Mouse (Mus musculus): ENCODE measurements around the gene Cers6. TPM values are rescaled to one million over a fixed set of nuclear protein-coding genes. Genes with fewer than 3 reads are reported as not detected.

The Cers6 gene
- polyA plus RNA-seq, 1 experiment from 2014 or later: 82.3 TPM

- no peak overlapping the region for H3K4me2 ChIP-seq (ENCODE audit: low read depth, low read length)
- H3K27ac ChIP-seq (ENCODE audit: low read depth, low read length): no peak overlapping the region
- no peaks in the 10 kb centered on the region for H3K9me3 ChIP-seq (ENCODE audit: control insufficient read depth, low read length)
- H3K27me3 ChIP-seq (ENCODE audit: control insufficient read depth, insufficient read depth, low read length): no peaks in the 10 kb centered on the region
- H3K4me1 ChIP-seq (ENCODE audit: control insufficient read depth, insufficient read depth, low read length): no peaks in the 10 kb centered on the region
- 85% methylated on average over 5 of the region's 5 CpGs for WGBS
- no peak overlapping the region for H3K4me3 ChIP-seq (ENCODE audit: low read depth, low read length)
- no peak overlapping the region for H3K9ac ChIP-seq (replicated peaks; ENCODE audit: low read depth, low read length)
- ATAC-seq (ENCODE audit: low read depth): no peak
- no peaks in the 10 kb centered on the region for H3K36me3 ChIP-seq (ENCODE audit: control insufficient read depth, insufficient read depth, low read length)
These were observed 248.0 kb downstream of the Cers6 start for GRCm38 (mm10) chr2:69109246-69109645.

DNA sequence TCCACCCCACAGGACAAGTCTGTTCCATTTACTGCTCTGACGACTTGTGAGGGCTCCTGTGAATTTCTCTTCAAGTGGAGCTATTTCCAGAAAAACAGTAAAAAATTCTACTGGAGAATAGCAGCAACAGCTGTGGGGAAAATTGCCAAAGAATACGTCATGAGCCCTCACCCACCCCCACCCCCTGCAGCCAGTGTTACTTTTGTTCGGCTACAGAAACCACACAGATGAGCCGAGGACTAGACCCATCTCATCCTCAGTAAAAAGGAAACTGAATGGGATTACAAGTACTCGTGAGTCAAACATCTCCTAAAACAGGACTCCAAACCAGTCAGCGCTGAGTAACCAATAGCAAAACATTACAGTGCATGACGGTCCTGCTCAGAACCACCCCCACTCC lies 248.5 kb downstream of the Cers6 start:
- Histone ChIP-seq H3K4me3 (ENCODE audit: low read depth, low read length) (no peak overlapping the region), H3K9ac (replicated peaks; ENCODE audit: low read depth, low read length) (no peak overlapping the region), H3K36me3 (ENCODE audit: control insufficient read depth, insufficient read depth, low read length) (no peaks in the 10 kb centered on the region), H3K4me1 (ENCODE audit: control insufficient read depth, insufficient read depth, low read length) (no peaks in the 10 kb centered on the region), H3K9me3 (ENCODE audit: control insufficient read depth, low read length) (no peaks in the 10 kb centered on the region), H3K27me3 (ENCODE audit: control insufficient read depth, insufficient read depth, low read length) (no peaks in the 10 kb centered on the region), H3K4me2 (ENCODE audit: low read depth, low read length) (no peak overlapping the region), H3K27ac (ENCODE audit: low read depth, low read length) (no peak overlapping the region)
- ATAC-seq (ENCODE audit: low read depth): no peak
- WGBS: 50% methylated on average over 7 of the region's 7 CpGs

DNA sequence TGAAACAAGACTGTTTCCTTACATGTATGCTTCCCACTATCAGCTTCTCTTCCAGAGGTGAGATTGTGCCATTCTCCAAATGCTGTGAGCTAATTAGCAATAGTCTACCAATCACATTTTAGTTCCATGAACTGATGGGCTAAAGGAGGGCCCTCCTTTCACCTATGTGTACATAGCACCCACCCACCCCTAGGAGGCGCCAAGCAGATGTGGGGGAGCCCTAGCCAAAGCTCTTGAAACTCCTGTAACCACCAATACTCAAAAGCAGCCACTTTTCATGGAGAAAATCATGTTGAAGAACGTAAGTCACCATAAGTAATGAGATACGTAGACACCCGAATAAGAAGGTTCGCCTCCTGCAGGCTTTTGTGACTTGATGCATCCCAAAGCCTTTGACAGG lies 251.4 kb downstream of the Cers6 start:
- Histone ChIP-seq H3K27ac (ENCODE audit: low read depth, low read length) (no peak overlapping the region), H3K4me3 (ENCODE audit: low read depth, low read length) (no peak overlapping the region), H3K9ac (replicated peaks; ENCODE audit: low read depth, low read length) (no peak overlapping the region), H3K27me3 (ENCODE audit: control insufficient read depth, insufficient read depth, low read length) (no peaks in the 10 kb centered on the region), H3K4me2 (ENCODE audit: low read depth, low read length) (no peak overlapping the region), H3K9me3 (ENCODE audit: control insufficient read depth, low read length) (no peaks in the 10 kb centered on the region), H3K36me3 (ENCODE audit: control insufficient read depth, insufficient read depth, low read length) (no peaks in the 10 kb centered on the region), H3K4me1 (ENCODE audit: control insufficient read depth, insufficient read depth, low read length) (no peaks in the 10 kb centered on the region)
- whole genome bisulfite sequencing: 83% methylated on average over 5 of the region's 5 CpGs
- no peak for ATAC-seq (ENCODE audit: low read depth)

GRCm38 (mm10) chr2:69113829-69114547 lies 252.7 kb downstream of the Cers6 start:
- Histone ChIP-seq H3K27me3 (ENCODE audit: control insufficient read depth, insufficient read depth, low read length) (no peaks in the 10 kb centered on the region), H3K4me3 (ENCODE audit: low read depth, low read length) (no peak overlapping the region), H3K9me3 (ENCODE audit: control insufficient read depth, low read length) (no peaks in the 10 kb centered on the region), H3K27ac (ENCODE audit: low read depth, low read length) (no peak overlapping the region), H3K36me3 (ENCODE audit: control insufficient read depth, insufficient read depth, low read length) (no peaks in the 10 kb centered on the region), H3K4me1 (ENCODE audit: control insufficient read depth, insufficient read depth, low read length) (no peaks in the 10 kb centered on the region), H3K4me2 (ENCODE audit: low read depth, low read length) (no peak overlapping the region), H3K9ac (replicated peaks; ENCODE audit: low read depth, low read length) (no peak overlapping the region)
- 54% methylated on average over 10 of the region's 10 CpGs for WGBS
- peak; percentile 69; the same call in 1 of the 2 replicates for ATAC-seq (ENCODE audit: low read depth)

DNA sequence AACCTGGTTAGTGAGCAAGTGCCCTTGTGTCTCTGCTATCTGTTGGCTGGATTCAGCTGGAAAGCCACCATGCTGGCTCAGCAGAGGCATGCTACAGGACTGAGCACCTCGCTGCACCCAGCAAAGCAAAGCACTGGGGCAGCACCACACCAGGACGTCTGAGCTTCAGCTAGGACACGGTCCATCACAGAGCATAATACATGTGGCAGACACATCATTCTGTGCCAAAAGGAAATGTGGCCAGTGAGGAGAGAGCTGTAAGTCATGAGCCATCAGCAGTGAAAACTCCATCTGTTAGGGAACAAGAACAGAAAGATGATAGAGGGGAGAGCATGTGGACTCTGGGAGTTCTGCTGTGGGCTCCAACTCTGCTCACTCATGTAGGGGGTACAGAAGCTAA lies 254.7 kb downstream of the Cers6 start:
- Histone ChIP-seq H3K4me2 (ENCODE audit: low read depth, low read length) (no peak overlapping the region), H3K9ac (replicated peaks; ENCODE audit: low read depth, low read length) (no peak overlapping the region), H3K4me1 (ENCODE audit: control insufficient read depth, insufficient read depth, low read length) (no peaks in the 10 kb centered on the region), H3K27ac (ENCODE audit: low read depth, low read length) (no peak overlapping the region), H3K36me3 (ENCODE audit: control insufficient read depth, insufficient read depth, low read length) (no peaks in the 10 kb centered on the region), H3K4me3 (ENCODE audit: low read depth, low read length) (no peak overlapping the region), H3K9me3 (ENCODE audit: control insufficient read depth, low read length) (no peaks in the 10 kb centered on the region), H3K27me3 (ENCODE audit: control insufficient read depth, insufficient read depth, low read length) (no peaks in the 10 kb centered on the region)
- no peak for ATAC-seq (ENCODE audit: low read depth)
- 73% methylated on average over 3 of the region's 3 CpGs for WGBS

DNA sequence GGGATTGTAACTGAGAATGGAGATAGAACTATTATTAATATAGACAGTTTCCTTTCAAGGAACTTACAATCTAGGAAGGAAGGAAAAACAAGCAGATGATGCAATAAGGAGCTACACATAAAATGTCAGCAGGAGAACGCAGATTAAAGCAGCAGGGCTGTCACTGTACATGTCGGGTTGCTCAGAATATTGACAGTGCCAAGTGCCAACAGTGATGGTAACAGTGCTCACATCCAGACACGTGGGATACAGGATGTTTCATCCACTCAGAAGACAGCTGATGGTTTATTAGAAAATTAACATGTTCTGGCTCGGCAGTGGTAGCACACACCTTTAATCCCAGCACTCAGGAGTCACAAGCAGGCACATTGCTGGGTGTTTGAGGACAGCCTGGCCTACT lies 255.5 kb downstream of the Cers6 start:
- Histone ChIP-seq H3K27me3 (ENCODE audit: control insufficient read depth, insufficient read depth, low read length) (no peaks in the 10 kb centered on the region), H3K9me3 (ENCODE audit: control insufficient read depth, low read length) (no peaks in the 10 kb centered on the region), H3K36me3 (ENCODE audit: control insufficient read depth, insufficient read depth, low read length) (no peaks in the 10 kb centered on the region), H3K4me1 (ENCODE audit: control insufficient read depth, insufficient read depth, low read length) (no peaks in the 10 kb centered on the region), H3K27ac (ENCODE audit: low read depth, low read length) (no peak overlapping the region), H3K9ac (replicated peaks; ENCODE audit: low read depth, low read length) (no peak overlapping the region), H3K4me2 (ENCODE audit: low read depth, low read length) (no peak overlapping the region), H3K4me3 (ENCODE audit: low read depth, low read length) (no peak overlapping the region)
- WGBS: 57% methylated on average over 4 of the region's 4 CpGs
- no peak for ATAC-seq (ENCODE audit: low read depth)

DNA sequence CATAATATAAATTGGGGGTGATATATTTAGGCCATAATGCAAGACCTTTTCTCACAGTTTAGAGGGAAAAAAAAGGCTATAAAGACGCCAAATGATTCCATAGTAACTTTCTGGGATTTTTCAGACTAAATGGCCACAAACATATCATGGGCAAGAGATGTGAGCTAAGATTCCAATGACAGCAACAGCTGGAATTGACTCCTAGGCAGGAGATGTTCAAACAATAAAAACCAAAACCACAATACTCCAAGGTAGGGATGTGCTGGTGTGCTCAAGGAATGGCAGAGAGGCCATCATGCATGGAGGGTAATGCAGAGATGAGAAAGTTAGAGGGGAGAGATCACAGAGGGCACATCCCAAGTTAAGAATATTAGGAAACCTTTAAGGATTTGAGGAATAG lies 257.8 kb downstream of the Cers6 start:
- no peaks in the 10 kb centered on the region for H3K36me3 ChIP-seq (ENCODE audit: control insufficient read depth, insufficient read depth, low read length)
- H3K27me3 ChIP-seq (ENCODE audit: control insufficient read depth, insufficient read depth, low read length): 0 out of 2 replicates have a peak, but pooled peaks cover 2% of the 10 kb centered on the region
- H3K4me1 ChIP-seq (ENCODE audit: control insufficient read depth, insufficient read depth, low read length): no peaks in the 10 kb centered on the region
- no peak for ATAC-seq (ENCODE audit: low read depth)
- no peaks in the 10 kb centered on the region for H3K9me3 ChIP-seq (ENCODE audit: control insufficient read depth, low read length)
- H3K4me3 ChIP-seq (ENCODE audit: low read depth, low read length): no peak overlapping the region
- H3K27ac ChIP-seq (ENCODE audit: low read depth, low read length): no peak overlapping the region
- H3K4me2 ChIP-seq (ENCODE audit: low read depth, low read length): no peak overlapping the region
- WGBS: 87% methylated on average over 1 of the region's 1 CpGs
- no peak overlapping the region for H3K9ac ChIP-seq (replicated peaks; ENCODE audit: low read depth, low read length)

DNA sequence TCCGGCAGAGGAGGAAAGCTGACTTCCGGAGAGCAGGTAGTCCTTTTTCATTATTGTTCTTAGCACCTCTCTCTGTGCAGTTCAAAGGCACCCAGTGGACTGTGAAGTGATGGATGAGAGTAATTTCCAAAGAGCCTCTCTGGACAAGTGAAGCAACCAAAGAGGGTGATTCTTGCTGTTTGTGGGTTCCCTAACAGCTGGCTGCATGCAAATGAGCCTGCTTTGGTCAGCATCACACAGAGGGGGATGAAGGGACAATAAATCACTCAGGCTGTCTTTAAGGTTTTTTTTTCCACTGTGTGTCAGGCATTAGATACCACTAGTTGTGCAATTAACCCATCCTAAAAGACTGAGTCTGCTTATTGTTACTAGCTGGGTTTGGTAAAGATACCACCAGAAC lies 258.5 kb downstream of the Cers6 start:
- H3K27ac ChIP-seq (ENCODE audit: low read depth, low read length): no peak overlapping the region
- H3K4me2 ChIP-seq (ENCODE audit: low read depth, low read length): no peak overlapping the region
- no peak overlapping the region for H3K9ac ChIP-seq (replicated peaks; ENCODE audit: low read depth, low read length)
- H3K4me1 ChIP-seq (ENCODE audit: control insufficient read depth, insufficient read depth, low read length): no peaks in the 10 kb centered on the region
- no peaks in the 10 kb centered on the region for H3K9me3 ChIP-seq (ENCODE audit: control insufficient read depth, low read length)
- 9% methylated on average over 2 of the region's 2 CpGs for WGBS
- 0 out of 2 replicates have a peak, but pooled peaks cover 2% of the 10 kb centered on the region for H3K27me3 ChIP-seq (ENCODE audit: control insufficient read depth, insufficient read depth, low read length)
- no peaks in the 10 kb centered on the region for H3K36me3 ChIP-seq (ENCODE audit: control insufficient read depth, insufficient read depth, low read length)
- no peak overlapping the region for H3K4me3 ChIP-seq (ENCODE audit: low read depth, low read length)
- ATAC-seq (ENCODE audit: low read depth): no peak

GRCm38 (mm10) chr2:69121681-69122080 lies 260.4 kb downstream of the Cers6 start:
- 83% methylated on average over 4 of the region's 4 CpGs for whole genome bisulfite sequencing
- ATAC-seq (ENCODE audit: low read depth): no peak

More at GRCm38 (mm10) chr2:69121681-69122080, 260.4 kb downstream of the Cers6 start:
- Histone ChIP-seq H3K4me3 (ENCODE audit: low read depth, low read length) (no peak overlapping the region), H3K36me3 (ENCODE audit: control insufficient read depth, insufficient read depth, low read length) (no peaks in the 10 kb centered on the region), H3K9ac (replicated peaks; ENCODE audit: low read depth, low read length) (no peak overlapping the region), H3K4me2 (ENCODE audit: low read depth, low read length) (no peak overlapping the region), H3K27me3 (ENCODE audit: control insufficient read depth, insufficient read depth, low read length) (0 out of 2 replicates have a peak, but pooled peaks cover 2% of the 10 kb centered on the region), H3K27ac (ENCODE audit: low read depth, low read length) (no peak overlapping the region), H3K9me3 (ENCODE audit: control insufficient read depth, low read length) (no peaks in the 10 kb centered on the region), H3K4me1 (ENCODE audit: control insufficient read depth, insufficient read depth, low read length) (no peaks in the 10 kb centered on the region)
